Mouse (Mus musculus) forebrain, embryonic 13.5 days (tissue): ENCODE results near the gene Tex35. TPM values are rescaled to one million over a fixed set of nuclear protein-coding genes. Genes with fewer than 3 reads are reported as not detected.

Source experiments
- ATAC-seq: fragments of 200-750 bp; cut with Nextera tagmentation; 2 replicates; pipeline ENCODE4 v1.8.0; 2017
- H3K27ac ChIP-seq: fragments of 300-500 bp; sonication (generic); 2 replicates; pipeline ENCODE4 v1.5.1; 2015; ENCODE audit warnings: inconsistent platforms, mild to moderate bottlenecking, moderate library complexity
- H3K27me3 ChIP-seq: fragments of 300-500 bp; sonication (generic); 2 replicates; pipeline ENCODE4 v1.6.1; 2015; ENCODE audit warnings: mild to moderate bottlenecking, inconsistent platforms
- H3K36me3 ChIP-seq: fragments of 300-500 bp; sonication (generic); 2 replicates; pipeline ENCODE4 v1.6.1; 2015; ENCODE audit warnings: mild to moderate bottlenecking, inconsistent platforms; ENCODE audit not compliant: poor library complexity, severe bottlenecking
- H3K4me1 ChIP-seq: fragments of 300-500 bp; sonication (generic); 2 replicates; pipeline ENCODE4 v1.6.1; 2015; ENCODE audit warnings: inconsistent platforms
- H3K4me2 ChIP-seq: fragments of 300-500 bp; sonication (generic); 2 replicates; pipeline ENCODE4 v1.6.1; 2015; ENCODE audit warnings: inconsistent platforms, mild to moderate bottlenecking, moderate library complexity
- H3K4me3 ChIP-seq: fragments of 300-500 bp; sonication (generic); 2 replicates; pipeline ENCODE4 v1.5.1; 2015; ENCODE audit warnings: mild to moderate bottlenecking, inconsistent platforms
- H3K9ac ChIP-seq: fragments of 300-500 bp; sonication (generic); 2 replicates; pipeline ENCODE4 v1.6.1; 2015; ENCODE audit warnings: mild to moderate bottlenecking, inconsistent platforms
- H3K9me3 ChIP-seq: fragments of 300-500 bp; sonication (generic); replicated peaks from 2 replicates; pipeline ENCODE4 v1.6.1; 2016; ENCODE audit warnings: inconsistent platforms
- WGBS: fragments of 180-500 bp; shearing (Covaris S2); methylation state at CpG from one replicate; pipeline ENCODE4 v1.1.7; 2015; 5-methylcytosine and 5-hydroxymethylcytosine counted together
- polyA plus RNA-seq: library from polyadenylated mRNA; unstranded; fragments of >200 nt; fragmentation: Nextera tagmentation; extraction: Ambion mirVana; gene quantifications from 2 replicates; pipeline ENCODE4 v1.2.1, GENCODE M21; 2015

The Tex35 gene
- polyA plus RNA-seq, 1 experiment from 2014 or later = not detected

GRCm38 (mm10) chr1:157110287-157110835, 1.9 kb upstream of the Tex35 start:
- no peak overlapping the region for H3K4me3 ChIP-seq
- H3K27ac ChIP-seq = no peak overlapping the region
- no peaks in the 10 kb centered on the region for H3K27me3 ChIP-seq
- H3K9me3 ChIP-seq = no peaks in the 10 kb centered on the region
- 81% methylated on average over 6 of the region's 6 CpGs for WGBS
- H3K4me2 ChIP-seq = no peak overlapping the region
- H3K4me1 ChIP-seq = no peaks in the 10 kb centered on the region
- no peaks in the 10 kb centered on the region for H3K36me3 ChIP-seq
- no peak overlapping the region for H3K9ac ChIP-seq
- ATAC-seq = no peak

- Histone ChIP-seq H3K9me3 (no peaks in the 10 kb centered on the region), H3K4me2 (peak overlapping the region; percentile 58), H3K27ac (peak overlapping the region; percentile 78), H3K4me1 (peaks cover 8% of the 10 kb centered on the region), H3K36me3 (no peaks in the 10 kb centered on the region), H3K9ac (peak overlapping the region; percentile 24), H3K4me3 (peak overlapping the region; percentile 21), H3K27me3 (no peaks in the 10 kb centered on the region)
- 17% methylated on average over 19 of the region's 19 CpGs for WGBS
- peak; percentile 92 for ATAC-seq
These were observed 7.2 kb downstream of the Tex35 start for GRCm38 (mm10) chr1:157101122-157101865.

- H3K4me2 ChIP-seq = no peak overlapping the region
- no peaks in the 10 kb centered on the region for H3K36me3 ChIP-seq
- no peak overlapping the region for H3K4me3 ChIP-seq
- no peak for ATAC-seq
- H3K27me3 ChIP-seq = no peaks in the 10 kb centered on the region
- H3K9me3 ChIP-seq = no peaks in the 10 kb centered on the region
- no peaks in the 10 kb centered on the region for H3K4me1 ChIP-seq
- WGBS = 88% methylated on average over 4 of the region's 4 CpGs
- no peak overlapping the region for H3K9ac ChIP-seq
- no peak overlapping the region for H3K27ac ChIP-seq
These were observed 12.9 kb downstream of the Tex35 start for GRCm38 (mm10) chr1:157095534-157095933.

GRCm38 (mm10) chr1:157092622-157093021, 15.9 kb downstream of the Tex35 start:
- H3K9ac ChIP-seq = no peak overlapping the region
- H3K9me3 ChIP-seq = no peaks in the 10 kb centered on the region
- WGBS = 84% methylated on average over 1 of the region's 1 CpGs
- no peaks in the 10 kb centered on the region for H3K4me1 ChIP-seq
- no peaks in the 10 kb centered on the region for H3K27me3 ChIP-seq
- H3K4me3 ChIP-seq = no peak overlapping the region
- H3K27ac ChIP-seq = no peak overlapping the region
- ATAC-seq = no peak
- H3K4me2 ChIP-seq = no peak overlapping the region
- H3K36me3 ChIP-seq = no peaks in the 10 kb centered on the region

- Histone ChIP-seq H3K9me3 (no peaks in the 10 kb centered on the region), H3K27ac (no peak overlapping the region), H3K27me3 (no peaks in the 10 kb centered on the region), H3K36me3 (no peaks in the 10 kb centered on the region), H3K4me2 (no peak overlapping the region), H3K9ac (no peak overlapping the region), H3K4me1 (no peaks in the 10 kb centered on the region), H3K4me3 (no peak overlapping the region)
- no peak for ATAC-seq
- WGBS = 57% methylated on average over 4 of the region's 4 CpGs
These were observed 16.3 kb downstream of the Tex35 start for GRCm38 (mm10) chr1:157092140-157092539.

GRCm38 (mm10) chr1:157090835-157091234, 17.6 kb downstream of the Tex35 start:
- no peak for ATAC-seq
- 86% methylated on average over 3 of the region's 3 CpGs for WGBS
- no peaks in the 10 kb centered on the region for H3K9me3 ChIP-seq

GRCm38 (mm10) chr1:157086097-157086994, 22.1 kb downstream of the Tex35 start:
- 7% methylated on average over 25 of the region's 25 CpGs for WGBS
- peaks cover 5% of the 10 kb centered on the region; the same call in 1 of the 2 replicates for H3K4me1 ChIP-seq
- peak; percentile 83 for ATAC-seq
- peak overlapping the region; percentile 61 for H3K9ac ChIP-seq
- H3K36me3 ChIP-seq = no peaks in the 10 kb centered on the region
- no peaks in the 10 kb centered on the region for H3K9me3 ChIP-seq
- peak overlapping the region; percentile 39 for H3K4me3 ChIP-seq
- H3K27ac ChIP-seq = peak overlapping the region; percentile 4; the same call in 1 of the 2 replicates
- no peaks in the 10 kb centered on the region for H3K27me3 ChIP-seq
- H3K4me2 ChIP-seq = peak overlapping the region; percentile 59

More at GRCm38 (mm10) chr1:157090835-157091234, 17.6 kb downstream of the Tex35 start:
- no peak overlapping the region for H3K27ac ChIP-seq
- H3K4me2 ChIP-seq = no peak overlapping the region
- no peaks in the 10 kb centered on the region for H3K36me3 ChIP-seq
- no peak overlapping the region for H3K9ac ChIP-seq
- no peaks in the 10 kb centered on the region for H3K27me3 ChIP-seq
- no peak overlapping the region for H3K4me3 ChIP-seq
- H3K4me1 ChIP-seq = peaks cover 4% of the 10 kb centered on the region; the same call in 1 of the 2 replicates

- Histone ChIP-seq H3K27me3 (no peaks in the 10 kb centered on the region), H3K27ac (no peak overlapping the region), H3K4me1 (peaks cover 23% of the 10 kb centered on the region), H3K4me2 (no peak overlapping the region), H3K4me3 (no peak overlapping the region), H3K9ac (no peak overlapping the region), H3K9me3 (no peaks in the 10 kb centered on the region), H3K36me3 (no peaks in the 10 kb centered on the region)
- ATAC-seq = no peak
- 89% methylated on average over 4 of the region's 4 CpGs for WGBS
These were observed 25.5 kb downstream of the Tex35 start for GRCm38 (mm10) chr1:157082931-157083330.

GRCm38 (mm10) chr1:157081999-157082398, 26.5 kb downstream of the Tex35 start:
- ATAC-seq = no peak
- H3K4me2 ChIP-seq = no peak overlapping the region
- WGBS = 59% methylated on average over 8 of the region's 8 CpGs
- no peak overlapping the region for H3K27ac ChIP-seq
- no peaks in the 10 kb centered on the region for H3K27me3 ChIP-seq
- no peaks in the 10 kb centered on the region for H3K9me3 ChIP-seq
- H3K36me3 ChIP-seq = no peaks in the 10 kb centered on the region
- H3K4me1 ChIP-seq = peaks cover 23% of the 10 kb centered on the region
- no peak overlapping the region for H3K9ac ChIP-seq
- no peak overlapping the region for H3K4me3 ChIP-seq

GRCm38 (mm10) chr1:157081076-157081804, 27.2 kb downstream of the Tex35 start:
- H3K9me3 ChIP-seq = no peaks in the 10 kb centered on the region
- WGBS = 54% methylated on average over 15 of the region's 15 CpGs
- no peak overlapping the region for H3K4me3 ChIP-seq
- H3K36me3 ChIP-seq = no peaks in the 10 kb centered on the region
- no peak for ATAC-seq
- no peak overlapping the region for H3K27ac ChIP-seq
- H3K4me2 ChIP-seq = no peak overlapping the region
- no peaks in the 10 kb centered on the region for H3K27me3 ChIP-seq
- no peak overlapping the region for H3K9ac ChIP-seq
- peaks cover 26% of the 10 kb centered on the region for H3K4me1 ChIP-seq

- WGBS = 69% methylated on average over 7 of the region's 7 CpGs
These were observed 28.4 kb downstream of the Tex35 start for GRCm38 (mm10) chr1:157080071-157080470.

More at GRCm38 (mm10) chr1:157080071-157080470, 28.4 kb downstream of the Tex35 start:
- Histone ChIP-seq H3K4me2 (no peak overlapping the region), H3K27ac (no peak overlapping the region), H3K4me3 (no peak overlapping the region), H3K36me3 (no peaks in the 10 kb centered on the region), H3K9me3 (no peaks in the 10 kb centered on the region), H3K9ac (no peak overlapping the region; the same call in 1 of the 2 replicates), H3K27me3 (no peaks in the 10 kb centered on the region), H3K4me1 (peaks cover 26% of the 10 kb centered on the region)
- no peak for ATAC-seq
